Mouse (Mus musculus) lung, adult 2 months (tissue): ENCODE data around the gene Atp1a3.
A peak's percentile ranks its signal among the peaks of the same experiment; 100 is the strongest.

ENCODE experiments used
- CTCF ChIP-seq: fragments of 200-500 bp; IDR thresholded peaks from 2 replicates; pipeline ENCODE4 v1.5.1; 2011; ENCODE audit warnings: mild to moderate bottlenecking, low read length, control low read depth; ENCODE audit not compliant: insufficient read depth
- POLR2A ChIP-seq: fragments of 200-500 bp; IDR thresholded peaks from 2 replicates; pipeline ENCODE4 v1.6.1; 2011; ENCODE audit warnings: low read depth, mild to moderate bottlenecking, control low read depth, low read length, borderline replicate concordance; ENCODE audit errors: extremely low read depth

GRCm38 (mm10) chr7:24971261-24971971 lies 34.3 kb downstream of the Atp1a3 start:
- TF ChIP-seq CTCF: peak; percentile 76
- no peak for TF ChIP-seq POLR2A
